Mouse (Mus musculus): ENCODE data around the gene Klhl18.
A peak's percentile ranks its signal among the peaks of the same experiment; 100 is the strongest.

The Klhl18 gene

GRCm38 (mm10) chr9:110476124-110477091 lies at the start of gene Klhl18, which contains the start of gene Kif9:
TSS of gene Klhl18 (minus strand) at chr9:110476694.
TSS of gene Kif9 (plus strand) at chr9:110476958.
- DNase-seq = peak; percentile 92 to 97

DNA sequence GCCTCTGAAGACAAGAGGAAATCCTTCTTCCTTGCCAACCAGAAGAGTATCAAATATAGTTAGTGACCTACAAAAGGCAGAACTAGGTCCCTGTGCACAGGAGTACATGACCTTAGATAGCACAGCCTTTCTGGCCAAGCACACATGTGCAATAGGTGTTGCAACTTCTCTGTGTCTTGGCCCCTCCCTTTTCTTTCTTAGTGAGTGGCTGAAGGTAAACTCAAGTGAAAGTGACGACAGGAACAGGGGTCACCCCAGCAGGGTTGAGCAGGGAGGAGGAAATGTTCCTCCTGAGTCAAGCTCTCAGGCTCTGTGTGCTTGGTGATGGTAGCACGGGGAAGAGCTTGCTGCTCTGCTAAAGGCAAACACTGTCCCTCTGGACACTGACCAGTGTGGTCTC lies 49.2 kb upstream of the Klhl18 start:
- DNase-seq = no peak

DNA sequence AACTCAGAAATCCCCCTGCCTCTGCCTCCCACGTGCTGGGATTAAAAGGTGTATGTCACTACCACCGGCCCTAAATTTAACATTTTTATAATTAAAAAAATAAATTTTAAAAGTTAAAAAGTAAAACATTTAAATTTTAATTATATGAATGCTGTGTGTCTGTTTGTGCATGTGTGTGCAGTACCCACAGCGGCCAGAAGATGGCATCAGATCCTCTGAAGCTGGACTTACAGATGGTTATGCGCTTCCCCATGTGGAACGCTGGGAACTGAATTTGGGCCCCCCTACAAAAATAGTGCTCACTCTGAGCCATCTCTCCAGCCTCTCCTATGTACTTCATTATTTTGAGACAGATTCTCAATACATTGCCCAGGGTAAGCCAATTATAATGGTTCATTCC lies 14.4 kb upstream of the Klhl18 start:
- peak; percentile 6 to 12 for DNase-seq

DNA sequence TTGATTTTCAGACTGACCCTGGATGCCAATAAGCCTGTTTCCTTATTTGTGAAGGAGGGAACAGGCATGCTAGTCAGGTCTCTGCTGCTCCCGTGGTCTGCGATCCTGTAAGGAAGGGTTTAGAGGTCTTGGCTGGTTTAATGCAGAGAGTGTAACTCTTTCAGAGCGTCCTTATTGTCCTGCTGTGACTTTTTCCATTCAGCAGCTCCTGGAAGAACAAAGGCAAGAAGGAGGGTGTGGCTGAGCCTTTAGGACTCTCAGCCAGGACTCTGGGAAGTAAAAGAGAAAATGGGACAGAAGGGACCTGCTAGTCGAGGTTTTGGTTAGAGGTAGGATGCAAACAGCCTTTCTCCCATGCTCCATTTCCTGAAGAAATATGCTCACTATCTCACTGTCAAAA lies 12.3 kb upstream of the Klhl18 start:
- no peak for DNase-seq

- no peak for DNase-seq
Observed at GRCm38 (mm10) chr9:110478639-110479038, 2.1 kb upstream of the Klhl18 start.

DNA sequence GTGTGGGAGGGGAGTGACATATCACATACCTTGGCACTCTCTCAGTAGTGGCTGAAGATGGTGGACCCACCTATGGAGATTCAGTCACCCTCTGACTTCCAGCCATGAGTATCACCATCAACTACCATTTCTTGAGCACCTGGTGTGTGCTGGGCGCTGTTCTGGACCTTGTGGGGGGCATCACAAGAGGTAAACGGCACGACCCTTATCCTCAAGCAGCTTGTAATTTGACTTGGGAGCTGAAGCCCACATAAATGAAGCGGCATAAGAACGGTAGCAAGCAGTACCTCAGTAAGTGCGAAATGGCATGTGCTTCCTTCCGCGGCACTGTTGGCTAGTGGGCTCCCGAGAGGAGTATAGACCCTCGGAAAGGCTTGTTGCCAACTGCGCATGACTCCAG lies 1.5 kb upstream of the Klhl18 start:
- no peak for DNase-seq

GRCm38 (mm10) chr9:110466179-110466578 lies 10.3 kb downstream of the Klhl18 start:
- peak; percentile 47 to 68 for DNase-seq

DNA sequence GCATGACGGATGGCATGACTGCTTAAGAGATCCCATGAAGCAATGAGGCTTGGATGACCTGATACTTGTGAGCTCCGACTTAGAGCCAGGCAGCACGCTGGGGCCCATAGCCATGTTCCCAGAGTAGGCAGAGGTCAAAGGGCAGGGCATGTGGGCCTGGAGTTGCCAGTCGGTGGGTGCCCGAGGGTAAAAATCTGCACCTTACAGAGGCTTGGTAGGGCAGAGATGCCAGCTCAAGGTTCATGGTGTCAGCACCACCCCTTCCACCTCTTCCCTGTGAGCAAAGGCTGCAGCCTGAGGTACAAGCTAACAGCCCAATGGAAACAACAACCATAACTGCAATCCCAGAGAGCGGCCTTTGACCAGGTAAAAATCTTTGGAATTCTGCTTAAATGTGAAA lies 11.2 kb downstream of the Klhl18 start:
- no peak for DNase-seq

- no peak for DNase-seq
Observed at GRCm38 (mm10) chr9:110463983-110464591, 12.4 kb downstream of the Klhl18 start.

- no peak for DNase-seq
Observed at GRCm38 (mm10) chr9:110462321-110462720, 14.2 kb downstream of the Klhl18 start.

DNA sequence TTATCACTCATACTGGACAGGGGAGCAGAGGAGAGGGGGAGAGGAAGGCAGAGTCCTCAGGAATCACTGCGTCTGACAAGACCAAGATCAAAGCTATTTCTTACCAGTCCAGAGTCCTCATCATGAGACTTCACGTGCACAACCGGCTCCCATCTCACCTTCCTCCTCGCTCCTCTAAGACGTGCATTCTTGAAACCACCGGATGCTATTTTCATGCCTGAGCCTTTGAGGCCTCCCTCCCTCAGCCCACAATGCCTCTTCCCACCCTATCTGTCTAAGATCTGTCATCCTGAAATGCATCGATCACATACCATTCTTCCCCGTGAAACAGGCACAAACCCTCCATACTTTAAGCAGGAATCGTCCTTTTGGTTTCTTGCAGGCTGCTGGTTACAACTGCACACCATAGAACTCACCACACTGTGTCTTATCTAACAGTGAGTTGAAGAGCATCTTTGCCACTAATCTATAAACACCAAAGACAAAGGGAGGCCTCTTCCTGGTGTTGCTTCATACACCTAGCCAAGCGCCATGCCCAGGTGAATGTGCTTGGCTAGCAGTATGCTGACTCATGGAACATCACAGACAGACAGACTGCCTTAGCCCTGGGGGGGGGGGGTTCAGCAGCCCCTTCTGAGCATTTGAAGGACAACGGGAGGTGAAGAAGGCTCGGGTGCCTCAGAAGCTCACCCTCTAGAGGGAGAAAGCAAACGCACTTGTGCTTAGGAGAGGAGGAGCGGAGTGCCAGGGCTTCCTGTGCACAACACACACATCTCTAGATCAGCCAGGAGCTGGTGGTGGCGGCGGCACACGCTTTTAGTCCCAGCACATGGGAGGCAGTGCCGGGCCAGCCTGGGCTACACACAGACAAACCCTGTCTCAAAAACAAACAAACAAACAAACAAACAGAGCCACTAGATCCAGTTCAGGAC lies 15.3 kb downstream of the Klhl18 start:
- DNase-seq = no peak

GRCm38 (mm10) chr9:110459145-110459727 lies 17.3 kb downstream of the Klhl18 start:
- no peak for DNase-seq

- no peak for DNase-seq
Observed at GRCm38 (mm10) chr9:110457926-110458325, 18.6 kb downstream of the Klhl18 start.

DNA sequence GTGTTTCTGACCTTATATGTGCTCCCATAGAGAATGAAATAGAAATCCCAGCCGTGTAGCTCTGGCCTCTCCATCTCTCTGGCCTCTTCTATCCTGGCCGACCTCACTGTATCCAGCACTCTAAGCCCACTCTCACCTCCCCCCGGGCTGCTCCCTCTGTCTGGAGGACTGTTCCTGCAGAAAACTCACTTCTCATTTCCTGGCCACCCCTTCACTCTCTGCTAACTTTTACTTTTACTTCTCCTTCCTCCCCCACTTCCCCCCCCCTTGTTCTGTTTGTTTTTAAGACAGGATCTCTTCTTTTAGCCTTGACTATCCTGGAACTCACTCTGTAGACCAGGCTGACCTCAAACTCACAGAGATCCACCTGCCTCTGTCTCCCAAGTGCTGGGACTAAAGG lies 24.0 kb downstream of the Klhl18 start:
- DNase-seq = no peak

DNA sequence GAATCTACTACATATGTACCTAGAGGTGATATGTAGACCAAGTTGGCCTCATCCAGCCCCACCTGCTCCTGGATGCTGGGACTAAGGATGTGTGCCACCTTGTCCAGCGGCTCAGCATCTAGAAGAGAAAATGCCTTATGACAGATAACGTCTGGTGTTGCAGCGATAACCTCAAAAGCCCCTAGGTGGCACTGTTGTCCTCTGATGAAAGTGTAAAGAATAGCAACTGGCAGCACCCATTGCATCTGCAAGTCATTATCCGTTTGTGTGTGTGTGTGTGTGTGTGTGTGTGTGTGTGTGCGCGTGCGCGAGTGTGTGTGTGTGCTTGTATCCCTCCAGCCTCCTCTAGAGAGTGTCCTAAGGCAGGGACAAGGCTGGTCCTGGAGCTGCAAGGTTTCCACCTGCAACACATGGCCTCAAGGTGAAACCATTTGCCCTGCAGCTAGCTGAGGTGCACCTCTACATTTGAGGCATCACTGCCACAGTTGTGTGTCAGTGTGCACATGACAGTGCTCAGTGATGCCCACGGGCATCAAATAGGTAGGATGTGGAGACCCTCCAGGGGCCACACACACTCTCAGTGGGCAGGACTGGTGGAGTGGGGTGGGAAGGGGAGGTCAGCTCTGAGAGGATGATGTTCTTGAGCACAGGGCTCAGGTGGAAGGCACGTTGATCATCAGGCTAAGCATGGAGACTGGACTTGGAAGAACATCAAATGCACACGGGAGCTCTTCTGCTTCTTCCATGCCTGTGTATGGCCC lies 27.5 kb downstream of the Klhl18 start:
- peak; percentile 40 to 74 for DNase-seq

GRCm38 (mm10) chr9:110448356-110448755 lies 28.1 kb downstream of the Klhl18 start:
- no peak for DNase-seq

DNA sequence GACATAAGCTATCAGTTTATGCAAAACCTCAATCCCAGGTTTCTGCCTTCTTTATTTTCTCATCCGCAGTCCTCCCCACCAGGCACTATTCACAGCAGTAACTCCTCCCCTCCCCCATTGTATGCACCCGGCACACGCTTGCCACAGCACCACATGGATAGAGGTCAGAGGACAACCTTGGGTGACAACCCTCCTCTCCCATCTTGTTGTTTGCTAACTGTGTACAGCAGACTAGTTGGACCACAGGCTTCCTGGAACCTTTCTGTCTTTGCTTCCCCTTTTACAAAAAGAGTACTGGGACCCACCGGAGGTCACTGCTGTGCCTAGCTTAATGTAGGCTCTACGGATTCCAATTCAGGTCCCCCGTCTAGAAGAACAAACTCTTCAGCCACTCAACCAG lies 35.9 kb downstream of the Klhl18 start:
- no peak for DNase-seq

- no peak for DNase-seq
Observed at GRCm38 (mm10) chr9:110440049-110440448, 36.4 kb downstream of the Klhl18 start.

DNA sequence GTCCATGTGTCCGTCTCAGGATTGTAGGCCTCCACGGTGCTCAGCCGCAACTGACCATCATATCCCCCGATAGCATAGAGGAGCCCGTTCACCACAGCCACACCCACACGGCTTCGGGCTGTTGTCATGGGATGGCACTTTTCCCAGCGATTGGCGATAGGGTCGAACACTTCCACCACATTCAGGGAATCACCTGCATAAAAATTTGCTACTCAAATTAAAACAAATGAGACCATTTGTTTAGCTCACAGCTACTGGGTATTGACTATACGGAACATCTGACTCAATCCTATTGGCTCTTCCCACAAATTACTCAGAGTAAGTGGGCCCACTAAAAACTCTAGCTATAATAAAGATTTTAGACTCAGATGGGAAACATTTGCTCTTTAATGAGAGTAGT lies 40.5 kb downstream of the Klhl18 start:
- no peak for DNase-seq

GRCm38 (mm10) chr9:110433045-110433444 lies 43.4 kb downstream of the Klhl18 start:
- DNase-seq = no peak

GRCm38 (mm10) chr9:110431241-110431640 lies 45.3 kb downstream of the Klhl18 start:
- DNase-seq = no peak

Data from spleen, adult 18-20 months (tissue).